Mouse (Mus musculus) testis, postnatal 14 days (tissue): ENCODE results near the gene Bscl2.

Source experiments
- DNase-seq: peaks from one replicate; pipeline ENCODE4 v3.0.0; 2021; ENCODE audit warnings: low spot score

Gene Bscl2

DNA sequence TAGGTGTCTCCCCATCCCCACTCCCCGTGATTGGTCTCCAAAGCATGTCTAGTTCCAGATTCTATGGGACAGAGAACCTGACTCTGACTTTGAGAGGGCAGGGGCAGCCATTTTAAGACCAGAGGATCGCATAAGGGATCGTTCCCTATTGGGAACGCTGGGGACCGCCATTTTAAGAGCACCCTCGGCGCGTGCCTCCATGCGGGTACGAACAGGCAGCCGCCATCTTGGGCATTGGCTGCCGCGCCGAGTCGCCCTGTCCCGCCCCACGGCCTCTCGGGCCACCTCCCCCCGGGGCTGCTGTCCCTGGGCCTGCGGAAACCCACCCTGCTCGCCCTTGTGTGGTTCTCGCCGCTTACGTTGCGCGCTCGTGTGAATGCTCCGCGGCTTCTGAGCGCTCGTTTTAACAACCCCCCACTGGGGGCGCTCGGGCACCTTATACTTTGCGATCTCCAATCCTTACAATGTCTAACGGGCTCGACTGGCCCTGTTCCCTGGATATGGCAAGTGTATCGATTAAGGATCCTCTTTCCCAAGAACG lies at the start of gene Bscl2:
Gene Bscl2, plus strand, starts transcription at position 217 of the 541 bp plus-strand sequence.
- DNase-seq: peak; percentile 85

DNA sequence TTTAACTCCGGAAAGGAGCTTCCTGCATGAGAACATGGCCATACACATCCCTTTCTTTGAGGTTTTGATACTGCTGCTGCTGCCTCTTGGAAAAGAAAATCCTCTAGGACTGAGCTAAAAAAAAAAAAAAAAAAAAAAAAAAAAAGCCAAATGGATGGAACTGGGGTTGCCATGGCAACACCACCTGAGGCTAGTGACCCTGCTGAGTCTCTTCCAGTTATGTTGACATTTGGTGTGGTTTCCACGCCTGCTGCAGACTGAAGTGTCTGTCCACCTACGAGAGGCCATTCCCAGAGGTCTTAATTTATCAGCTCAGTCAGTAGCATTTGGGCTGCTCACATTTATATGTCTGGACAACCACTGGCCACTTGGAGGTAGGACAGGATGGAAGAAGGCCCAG lies 48.7 kb upstream of the Bscl2 start:
- DNase-seq: no peak

DNA sequence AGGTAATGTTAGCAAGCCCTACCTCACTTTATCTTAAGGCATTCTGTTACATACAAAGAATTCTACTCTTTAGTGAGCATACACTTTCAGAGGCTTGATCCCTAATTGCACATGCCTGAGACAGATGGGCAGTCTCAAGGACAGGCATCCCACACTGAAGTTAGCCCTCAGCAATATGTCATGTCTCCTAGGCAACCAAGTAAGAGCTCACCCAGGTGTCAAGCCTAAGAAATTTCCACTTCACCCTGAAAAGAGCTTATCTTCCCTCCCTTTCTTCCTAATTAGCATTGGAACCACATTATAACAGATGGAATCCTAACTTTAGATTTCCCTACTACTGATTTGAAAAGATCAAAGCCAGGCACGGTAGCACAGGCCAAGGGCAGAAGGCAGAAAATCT lies 48.1 kb upstream of the Bscl2 start:
- DNase-seq: no peak

DNA sequence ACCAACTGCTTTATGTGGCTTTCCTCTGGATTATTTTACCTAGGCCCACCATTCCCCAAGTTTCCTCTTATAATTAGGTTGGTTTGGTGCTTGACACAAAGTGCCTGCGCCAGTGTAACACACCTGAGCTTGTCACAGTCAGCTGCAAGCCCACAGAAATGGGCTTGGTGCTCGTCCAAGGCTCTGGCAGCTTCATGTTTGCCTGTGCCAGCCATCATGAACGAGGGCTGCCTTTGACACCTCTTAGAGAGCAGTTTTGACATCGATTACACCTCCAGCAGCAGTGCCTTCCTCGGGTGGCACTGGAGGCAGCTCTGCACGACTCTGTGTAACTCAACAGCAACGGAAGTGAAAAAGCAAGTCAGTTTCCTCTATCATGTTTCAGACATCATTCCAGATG lies 47.1 kb upstream of the Bscl2 start:
- no peak for DNase-seq

DNA sequence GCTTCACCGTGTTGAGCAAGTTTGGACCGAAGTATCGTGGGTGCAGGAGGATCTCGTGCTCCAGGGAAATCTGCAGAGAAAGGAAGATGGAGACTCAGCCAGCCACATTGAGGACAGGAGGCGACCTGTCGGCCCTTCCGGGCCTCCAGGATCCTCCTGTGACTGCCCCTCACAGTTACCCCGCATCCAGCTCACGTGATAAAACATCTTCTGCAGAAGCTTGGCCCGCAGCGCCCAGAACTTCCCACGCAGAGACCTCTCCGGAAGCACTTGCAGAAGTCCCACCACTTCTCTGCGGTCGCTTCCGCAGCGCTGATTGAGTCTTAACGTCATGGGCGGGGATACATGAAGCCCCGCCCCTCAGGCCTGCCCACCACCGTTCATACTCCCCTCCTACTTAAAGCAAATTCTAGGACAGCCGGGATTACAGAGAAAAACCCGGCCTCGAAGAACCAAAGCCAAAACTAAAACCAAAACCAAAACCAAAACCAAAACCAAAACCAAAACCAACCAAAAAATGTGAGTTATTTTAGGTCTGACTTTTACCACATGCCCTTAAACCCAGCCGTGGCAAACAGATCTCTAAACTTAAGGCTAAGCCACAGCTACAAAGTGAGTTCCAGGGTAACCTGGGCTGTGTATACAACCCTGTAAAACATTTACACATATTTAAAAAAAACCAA lies 38.9 kb upstream of the Bscl2 start, which contains the start of gene Polr2g:
Gene Polr2g, minus strand, starts transcription at position 314 of the 683 bp plus-strand sequence.
- peak; percentile 89 for DNase-seq

DNA sequence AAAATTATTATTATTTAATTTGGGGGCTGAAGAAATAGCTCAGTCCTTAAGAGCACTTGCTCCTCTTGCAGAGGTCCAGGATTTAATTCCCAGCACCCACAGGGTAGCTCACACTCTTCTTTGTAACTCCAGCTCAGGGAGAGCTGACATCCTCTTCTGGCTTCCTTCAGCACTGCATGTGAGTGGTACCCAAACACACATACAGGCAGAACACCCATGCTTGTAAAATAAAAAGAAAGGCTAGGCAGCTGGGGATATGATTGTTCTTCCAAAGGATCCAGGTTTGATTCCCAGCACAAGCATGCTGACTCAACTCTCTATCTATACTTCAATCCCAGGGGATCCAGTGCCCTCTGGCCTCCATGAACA lies 38.3 kb upstream of the Bscl2 start:
- DNase-seq: no peak

DNA sequence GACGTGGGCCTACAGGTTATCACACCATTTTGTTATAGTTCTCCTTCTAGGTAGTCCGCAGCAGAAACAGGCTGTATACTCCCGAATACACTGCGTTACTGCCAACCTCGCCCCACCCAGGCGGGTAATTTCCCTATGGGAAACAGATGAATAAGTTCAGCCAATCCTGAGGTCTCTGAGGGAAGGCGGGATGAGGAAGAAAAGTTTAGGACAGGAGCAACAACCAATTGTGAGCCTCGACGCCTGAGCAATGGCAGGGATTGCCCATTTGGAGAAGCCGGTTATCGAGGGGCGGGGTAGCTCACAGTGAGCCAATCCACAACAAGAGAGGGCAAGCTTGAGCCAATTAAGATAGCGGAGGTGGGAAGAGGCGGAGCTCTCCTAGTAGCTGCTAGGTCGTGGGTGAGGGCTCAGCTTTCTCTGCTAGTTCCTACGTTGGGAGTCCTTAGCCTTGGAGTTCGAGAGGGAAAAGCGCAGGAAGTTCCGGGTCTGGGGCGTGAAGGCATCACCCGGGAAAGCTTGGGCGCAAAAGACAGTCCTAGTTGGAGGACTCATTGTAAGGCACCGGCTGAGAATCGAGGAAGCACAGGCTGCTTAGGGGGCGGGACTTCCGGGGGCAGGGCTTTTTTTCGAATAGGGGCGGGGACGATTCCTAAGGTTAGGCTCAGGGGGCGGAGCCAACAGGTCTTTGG lies 35.0 kb upstream of the Bscl2 start, which contains the start of gene Zbtb3:
Gene Zbtb3, plus strand, starts transcription at position 426 of the 692 bp plus-strand sequence.
- peak; percentile 96 for DNase-seq

DNA sequence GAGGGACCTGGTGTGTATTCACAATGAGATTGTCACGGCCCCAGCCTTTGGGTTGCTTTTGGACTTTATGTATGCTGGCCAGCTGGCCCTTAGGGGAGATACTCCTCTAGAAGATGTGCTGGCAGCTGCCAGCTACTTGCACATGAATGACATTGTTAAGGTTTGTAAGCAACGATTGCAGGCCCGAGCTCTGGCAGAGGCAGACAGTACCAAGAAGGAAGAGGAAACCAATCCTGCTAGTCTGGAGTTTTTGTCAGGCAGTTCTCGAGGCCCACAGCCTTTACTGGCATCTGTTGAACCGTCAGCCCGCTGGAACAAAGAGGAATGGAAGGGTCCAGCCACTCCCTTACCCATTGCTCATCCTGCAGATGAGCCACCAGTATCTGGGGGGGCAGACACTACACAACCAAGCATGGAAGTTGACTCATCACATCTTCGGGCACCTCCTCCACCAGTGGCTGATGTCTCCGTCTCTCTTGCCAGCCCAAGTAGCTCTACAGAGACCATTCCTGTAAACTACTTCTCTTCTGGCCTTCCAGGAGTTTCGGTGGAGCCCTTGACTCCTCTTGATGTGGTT lies 34.0 kb upstream of the Bscl2 start:
- no peak for DNase-seq

DNA sequence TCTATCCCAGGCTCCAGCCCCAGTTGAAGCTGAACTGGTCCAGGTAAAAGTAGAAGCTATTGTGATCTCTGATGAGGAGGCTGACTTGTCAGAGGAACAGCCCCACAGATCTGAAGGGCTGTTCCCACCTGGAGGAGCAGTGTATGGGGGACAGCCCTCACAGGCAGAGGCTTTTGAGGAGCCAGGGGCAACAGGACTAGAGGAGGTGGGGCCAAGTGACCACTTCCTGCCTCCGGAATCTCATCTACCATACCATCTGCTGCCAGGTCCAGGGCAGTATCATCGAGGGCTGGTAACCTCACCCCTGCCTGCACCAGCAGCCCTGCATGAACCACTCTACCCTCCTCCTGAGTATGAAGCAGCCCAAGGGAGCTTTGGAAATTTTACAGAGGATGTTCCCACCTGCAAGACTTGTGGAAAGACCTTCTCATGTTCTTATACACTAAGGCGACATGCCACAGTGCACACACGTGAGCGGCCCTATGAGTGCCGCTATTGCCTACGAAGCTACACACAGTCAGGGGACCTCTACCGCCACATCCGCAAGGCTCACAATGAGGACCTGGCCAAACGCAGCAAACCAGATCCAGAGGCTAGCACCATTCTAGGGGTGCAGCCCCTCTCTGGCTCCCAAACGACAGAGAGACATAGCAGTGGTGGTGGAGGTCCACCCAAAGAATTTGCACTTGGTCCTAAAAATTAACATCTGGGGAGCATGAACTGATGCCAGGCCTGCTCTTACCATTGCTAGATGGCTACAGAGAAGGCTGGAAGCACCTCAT lies 33.2 kb upstream of the Bscl2 start:
- DNase-seq: no peak

DNA sequence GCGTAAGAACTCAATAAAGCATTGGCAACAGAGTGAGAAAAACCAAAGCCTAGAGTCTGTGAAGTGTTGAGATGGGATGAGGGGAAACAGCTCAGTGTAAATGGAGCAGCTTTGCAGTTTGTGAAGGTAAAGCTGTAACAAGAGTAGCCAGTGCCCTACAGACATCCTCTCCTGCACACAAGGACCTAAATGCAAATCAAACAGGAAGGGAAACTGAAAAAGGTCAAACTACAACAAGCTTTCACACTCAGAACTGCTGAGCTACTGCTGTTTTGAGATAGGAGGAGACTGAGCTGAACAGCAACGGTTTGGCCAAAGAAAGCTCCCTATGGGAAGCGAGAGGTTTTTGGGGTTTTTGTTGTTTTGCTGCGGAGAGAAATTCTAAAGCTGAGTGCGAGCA lies 30.5 kb upstream of the Bscl2 start:
- DNase-seq: no peak

DNA sequence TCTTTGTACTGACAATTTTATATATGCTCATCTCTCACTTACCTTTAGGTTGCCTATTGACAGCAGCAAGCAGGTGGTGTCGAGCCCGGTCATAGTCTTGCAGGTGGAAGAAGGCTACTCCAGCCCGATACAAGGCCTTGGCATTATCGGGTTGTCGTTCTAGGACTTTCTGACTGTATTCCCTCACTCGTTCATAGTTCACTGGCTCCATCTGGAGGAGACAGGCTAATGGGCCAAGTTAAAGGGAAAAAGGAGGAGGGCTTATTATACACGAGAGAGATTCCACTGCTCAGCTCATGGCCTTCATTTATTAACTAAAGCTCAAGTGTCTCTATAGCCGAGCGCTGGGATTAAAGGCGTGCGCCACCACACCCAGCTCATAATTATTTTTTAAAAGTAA lies 21.5 kb upstream of the Bscl2 start:
- no peak for DNase-seq

DNA sequence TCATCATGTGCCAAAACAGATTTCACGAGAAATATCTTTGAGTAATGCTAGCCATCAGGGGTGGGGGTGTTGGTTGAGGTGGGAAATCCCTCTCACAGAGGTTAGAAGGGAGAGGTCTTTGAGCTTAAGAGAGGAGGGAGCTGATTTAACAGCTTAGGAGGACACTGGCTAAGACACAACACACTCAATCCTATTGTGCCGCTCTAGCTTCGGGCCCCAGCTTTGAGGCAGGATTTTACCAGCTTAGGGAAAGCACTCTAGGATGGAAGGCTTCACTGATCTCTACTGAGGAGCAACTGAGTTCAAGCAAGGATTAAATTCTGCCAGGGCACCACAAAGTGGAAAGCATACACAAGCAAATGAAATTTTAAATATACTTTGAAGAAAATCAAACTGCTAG lies 20.3 kb upstream of the Bscl2 start:
- no peak for DNase-seq

DNA sequence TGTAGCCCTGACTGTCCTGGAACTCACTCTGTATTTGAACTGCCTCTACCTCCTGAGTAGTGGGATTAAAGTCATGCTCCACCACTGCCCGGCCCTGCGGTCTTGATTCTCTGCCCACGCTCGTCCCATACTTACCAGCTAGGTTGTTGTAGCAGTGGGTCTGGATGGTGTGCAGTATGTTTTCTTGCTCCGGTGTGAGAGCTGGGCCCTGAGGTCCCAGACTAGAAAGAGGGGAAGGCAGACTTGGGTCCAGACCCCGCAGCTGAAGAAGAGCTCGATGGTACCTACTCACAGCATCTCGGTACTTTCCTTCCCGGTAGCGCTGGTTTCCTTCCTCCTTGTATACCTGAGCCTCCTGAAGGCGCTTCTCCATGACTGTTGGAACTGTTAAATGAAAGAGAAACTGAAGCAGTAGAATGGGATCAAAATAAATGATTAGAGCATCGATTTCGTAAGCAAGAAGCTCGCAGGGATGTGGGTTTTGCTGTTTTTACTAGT lies 18.9 kb upstream of the Bscl2 start:
- DNase-seq: no peak

DNA sequence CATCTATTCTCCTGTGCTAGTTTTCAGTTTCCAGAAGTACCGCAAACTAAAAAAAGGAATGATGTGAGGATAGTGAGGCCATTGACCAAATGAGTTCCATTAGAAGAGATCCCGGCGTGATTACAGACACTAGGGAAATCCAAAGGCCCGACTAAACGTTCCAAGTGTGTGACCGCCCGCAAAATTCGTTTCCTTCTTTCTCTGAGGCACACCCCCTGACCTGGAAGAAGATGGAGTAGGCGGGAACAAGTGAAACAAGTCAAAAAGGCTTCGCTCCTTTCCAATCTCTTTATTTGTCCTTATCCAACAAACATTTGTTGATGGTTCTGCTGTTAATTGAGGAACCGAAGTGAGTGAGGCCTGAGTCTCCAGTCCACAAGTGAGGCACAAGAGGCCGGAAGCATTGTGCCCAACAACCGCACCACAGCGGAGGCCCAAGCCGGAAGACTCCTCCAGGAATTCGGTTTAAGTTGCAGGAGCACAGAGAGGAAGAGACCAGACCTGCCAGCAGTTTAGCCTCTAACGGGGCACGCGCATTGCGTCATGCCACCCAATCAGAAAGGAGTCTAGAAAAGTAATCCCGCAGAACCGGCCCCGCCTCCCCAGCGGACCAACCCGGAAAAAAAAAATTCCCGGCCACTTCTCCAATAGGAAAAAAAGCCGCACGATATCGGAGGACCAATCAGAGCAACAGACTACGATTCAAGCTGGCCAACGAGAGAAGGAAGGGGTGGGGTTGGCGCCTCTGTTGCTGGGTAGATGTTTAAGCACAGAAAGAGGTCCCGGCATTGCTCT lies 18.3 kb upstream of the Bscl2 start, which contains the start of gene Ttc9c:
Gene Ttc9c, minus strand, starts transcription at position 533 of the 795 bp plus-strand sequence.
- DNase-seq: peak; percentile 97

DNA sequence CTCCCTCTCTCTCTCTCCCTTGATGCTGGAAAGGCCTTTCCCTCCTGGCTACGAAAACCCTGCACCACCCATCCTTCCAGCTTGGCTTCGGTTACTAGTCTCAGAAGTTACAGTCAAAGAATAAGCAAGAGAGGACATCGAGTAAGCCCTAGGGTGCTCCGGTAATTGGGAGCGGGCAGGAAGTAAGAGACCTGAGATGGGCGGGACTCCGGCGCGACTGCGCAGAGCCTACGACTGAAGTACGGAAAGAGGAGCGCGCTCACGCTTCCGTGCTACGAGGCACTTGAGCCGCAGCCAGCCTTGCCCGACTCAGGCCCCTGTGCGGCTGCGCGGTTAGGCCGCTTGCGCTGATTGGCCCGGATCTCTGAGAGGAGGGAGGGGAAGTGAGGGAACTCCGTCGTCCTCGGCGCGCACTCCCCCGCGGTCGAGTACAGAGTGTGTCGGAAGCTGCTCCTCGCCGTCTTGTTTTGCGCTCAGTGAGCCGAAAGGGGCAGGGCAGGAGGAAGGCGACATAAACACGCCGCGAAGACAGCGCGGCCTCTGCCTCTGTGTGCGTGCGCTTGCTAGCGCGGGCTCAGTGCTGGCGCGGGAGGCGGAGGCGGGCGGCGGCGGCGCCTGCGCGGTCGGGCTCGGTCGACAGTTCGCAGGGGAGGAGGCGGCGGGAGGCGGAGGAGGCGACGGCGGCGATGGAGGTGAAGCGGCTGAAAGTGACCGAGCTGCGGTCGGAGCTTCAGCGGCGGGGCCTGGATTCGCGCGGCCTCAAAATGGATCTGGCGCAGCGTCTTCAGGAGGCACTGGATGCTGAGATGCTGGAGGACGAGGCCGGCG lies 17.5 kb upstream of the Bscl2 start, which contains the start of gene Hnrnpul2:
Gene Hnrnpul2, plus strand, starts transcription at position 415 of the 828 bp plus-strand sequence.
- peak; percentile 99 for DNase-seq

DNA sequence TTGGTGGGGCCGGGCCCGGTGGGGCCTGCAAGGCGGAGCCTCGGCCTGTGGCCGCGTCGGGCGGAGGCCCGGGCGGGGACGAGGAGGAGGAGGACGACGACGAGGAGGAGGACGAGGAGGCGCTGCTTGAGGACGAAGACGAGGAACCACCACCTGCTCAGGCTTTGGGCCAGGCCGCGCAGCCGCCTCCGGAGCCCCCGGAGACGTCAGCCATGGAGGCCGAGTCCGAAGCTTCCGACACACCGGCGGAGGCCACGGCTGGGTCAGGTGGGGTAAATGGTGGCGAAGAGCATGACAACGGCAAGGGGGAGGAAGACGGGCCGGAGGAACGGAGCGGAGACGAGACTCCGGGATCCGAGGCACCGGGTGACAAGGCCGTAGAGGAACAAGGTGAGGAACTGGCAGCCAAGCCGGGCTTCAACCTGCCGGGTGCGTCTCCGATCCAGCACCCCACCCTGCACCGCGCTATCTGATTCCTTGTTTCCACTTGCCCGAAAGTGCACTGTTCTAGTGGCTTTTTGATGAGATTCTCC lies 16.8 kb upstream of the Bscl2 start:
- no peak for DNase-seq

DNA sequence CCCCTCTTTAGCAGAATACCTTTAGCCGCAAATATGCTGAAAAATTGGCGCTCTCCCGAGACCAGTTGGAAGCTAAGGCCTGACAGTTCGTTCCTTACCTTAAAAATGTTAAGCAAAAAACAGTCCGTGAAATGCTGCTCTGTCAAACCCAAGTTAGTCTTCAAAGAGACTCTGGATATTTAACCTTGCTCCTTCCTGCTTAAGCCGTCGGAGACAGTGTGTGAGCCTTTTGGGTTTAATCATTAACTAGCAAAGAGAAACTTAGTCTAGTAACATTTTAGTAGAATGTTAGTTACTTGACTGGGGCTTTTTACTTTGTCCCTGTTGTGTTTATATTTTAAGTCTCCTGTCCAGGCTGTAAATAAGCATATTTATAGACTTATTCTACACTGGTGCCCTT lies 16.1 kb upstream of the Bscl2 start:
- no peak for DNase-seq

DNA sequence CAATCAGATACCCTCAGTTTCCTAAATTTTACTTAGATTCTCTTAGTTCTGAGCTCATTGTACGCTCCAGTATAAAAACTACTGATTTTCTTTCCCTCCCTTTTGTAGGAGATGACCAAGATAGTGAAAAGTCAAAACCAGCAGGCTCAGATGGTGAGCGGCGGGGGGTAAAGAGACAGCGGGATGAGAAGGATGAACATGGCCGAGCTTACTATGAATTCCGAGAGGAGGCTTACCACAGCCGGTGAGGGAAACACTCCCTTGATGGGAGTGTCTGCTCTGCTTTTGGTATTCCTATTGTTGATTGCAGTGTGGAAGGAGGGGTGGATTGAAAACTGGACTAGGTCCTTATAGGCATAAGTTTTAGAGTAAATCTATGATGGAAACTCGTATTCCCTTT lies 14.6 kb upstream of the Bscl2 start:
- no peak for DNase-seq

DNA sequence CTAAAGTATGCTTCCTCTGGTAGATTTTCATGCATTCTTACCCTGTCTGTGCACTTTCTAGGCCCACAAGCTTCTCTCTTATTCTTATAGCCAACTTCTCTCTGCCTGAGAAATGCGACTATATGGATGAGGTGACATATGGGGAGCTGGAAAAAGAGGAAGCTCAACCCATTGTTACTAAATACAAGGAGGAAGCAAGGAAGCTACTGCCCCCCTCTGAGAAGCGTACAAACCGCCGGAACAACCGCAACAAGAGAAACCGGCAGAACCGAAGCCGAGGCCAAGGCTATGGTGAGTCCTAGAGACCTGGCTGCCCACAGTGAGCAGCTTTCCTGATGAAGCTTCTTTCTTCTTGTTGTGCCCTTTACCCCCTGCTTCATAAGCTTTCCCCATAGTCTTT lies 7.6 kb upstream of the Bscl2 start, which contains the start of gene AC129217.1:
Gene AC129217.1, plus strand, starts transcription at position 114 of the 400 bp plus-strand sequence.
- no peak for DNase-seq

DNA sequence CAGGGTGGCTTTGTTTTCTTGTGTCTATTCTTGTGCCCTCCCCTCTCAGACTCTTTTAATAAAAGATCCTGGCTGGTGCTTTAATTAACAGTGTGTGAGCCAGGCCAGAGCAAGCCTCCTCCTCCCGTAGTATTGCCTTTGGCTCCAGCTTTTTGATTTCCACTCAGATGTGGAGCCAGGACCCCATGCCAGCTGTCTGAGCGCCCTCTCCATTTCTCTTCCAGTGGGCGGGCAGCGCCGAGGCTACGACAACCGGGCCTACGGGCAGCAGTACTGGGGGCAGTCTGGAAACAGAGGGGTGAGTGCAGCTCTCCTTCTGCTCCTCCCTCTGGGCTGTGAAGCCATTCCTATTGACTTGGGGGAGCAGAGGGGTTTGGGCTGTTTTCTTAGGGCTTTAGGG lies 6.6 kb upstream of the Bscl2 start:
- no peak for DNase-seq
